Mouse (Mus musculus): Measurements from ENCODE around the gene Hoxb1.

DNA sequence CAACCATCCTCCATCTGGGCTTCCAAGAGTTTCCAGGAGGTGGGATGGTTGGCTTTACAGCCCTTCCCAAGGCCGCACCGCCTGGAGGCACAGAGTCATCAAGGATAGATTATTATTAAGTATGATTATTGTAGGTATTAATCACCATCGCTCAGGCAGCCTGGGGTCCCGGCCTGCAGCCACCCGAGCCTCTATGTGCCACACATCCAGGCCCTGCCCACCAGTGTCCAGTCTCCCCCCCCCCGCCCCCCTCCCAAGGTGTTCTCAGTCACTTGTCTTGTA is 20.7 kb upstream of the Hoxb1 start:
- TF ChIP-seq EP300 (IDR thresholded peaks at IDR 0.05; ENCODE audit: low read depth): no peak
- TF ChIP-seq CTCF (IDR thresholded peaks at IDR 0.05; ENCODE audit: low read depth): no peak

Data from heart, postnatal 0 days (tissue).